Mouse (Mus musculus) CH12.LX (cell line): ENCODE measurements around the gene Cald1. TPM values are rescaled to one million over a fixed set of nuclear protein-coding genes. Genes with fewer than 3 reads are reported as not detected.

Experiments
- DNase-seq: peaks from one replicate; pipeline ENCODE4 v3.0.0-alpha.2; 2013; ENCODE audit errors: extremely low read depth
- H3K27ac ChIP-seq: 2 replicates; pipeline ENCODE4 v1.5.1; 2012; ENCODE audit warnings: low read depth, mild to moderate bottlenecking, control low read depth, moderate library complexity; ENCODE audit not compliant: insufficient read depth
- H3K27me3 ChIP-seq: replicated peaks from 2 replicates; pipeline ENCODE3; 2012; ENCODE audit warnings: inconsistent platforms
- H3K36me3 ChIP-seq, 2 experiments: replicated peaks in 1 of 2; 2 replicates each; pipeline versions ENCODE3 to v1.6.1; 2012; ENCODE audit warnings: inconsistent platforms in 1 of 2, low read length in 1 of 2, mild to moderate bottlenecking in 1 of 2, mixed read lengths in 1 of 2, moderate library complexity in 1 of 2; ENCODE audit not compliant: control insufficient read depth in 1 of 2, insufficient read depth in 1 of 2
- H3K4me1 ChIP-seq, 2 experiments: 2 replicates each; pipeline ENCODE4 v1.6.1; 2012; ENCODE audit warnings: inconsistent platforms in 1 of 2, moderate library complexity in 1 of 2; ENCODE audit not compliant: insufficient read depth in 2 of 2, control insufficient read depth in 1 of 2
- H3K4me2 ChIP-seq: 2 replicates; pipeline ENCODE4 v1.6.1; 2012; ENCODE audit warnings: low read depth, mild to moderate bottlenecking, control low read depth; ENCODE audit not compliant: poor library complexity, insufficient read depth, severe bottlenecking
- H3K4me3 ChIP-seq, 3 experiments: fragments of 150-350 bp in 1 of 3; sonication (generic) in 1 of 3; replicated peaks in 1 of 3; 2 replicates each; pipeline versions ENCODE3 to v1.5.1; 2011 to 2012; ENCODE audit warnings: low read depth in 2 of 3, low read length in 2 of 3, mild to moderate bottlenecking in 2 of 3, moderate library complexity in 2 of 3, control low read depth in 1 of 3, improper control_type of control experiment in 1 of 3, inconsistent platforms in 1 of 3, mixed read lengths in 1 of 3; ENCODE audit not compliant: poor library complexity in 1 of 3
- H3K79me2 ChIP-seq: replicated peaks from 2 replicates; pipeline ENCODE4 v1.6.1; 2012; ENCODE audit warnings: mild to moderate bottlenecking, moderate library complexity; ENCODE audit not compliant: control insufficient read depth, poor library complexity, insufficient read depth, severe bottlenecking; ENCODE audit errors: extremely low read depth
- H3K9ac ChIP-seq: 2 replicates; pipeline ENCODE4 v1.6.1; 2012; ENCODE audit warnings: low read depth, mild to moderate bottlenecking, control low read depth, moderate library complexity; ENCODE audit not compliant: insufficient read depth
- H3K9me3 ChIP-seq: replicated peaks from 2 replicates; pipeline ENCODE3; 2012; ENCODE audit warnings: low read length, inconsistent platforms, mixed read lengths
- BHLHE40 ChIP-seq: IDR thresholded peaks from 2 replicates; pipeline ENCODE4 v1.6.1; 2011; ENCODE audit warnings: mild to moderate bottlenecking, low read depth, low read length, improper control_type of control experiment
- CHD2 ChIP-seq: IDR thresholded peaks from 2 replicates; pipeline ENCODE4 v1.6.1; 2011; ENCODE audit warnings: low read length, improper control_type of control experiment
- CTCF ChIP-seq, 2 experiments: IDR thresholded peaks in 1 of 2; conservative IDR thresholded peaks in 1 of 2; 2 replicates each; pipeline ENCODE4 v1.5.1; 2011 to 2012; ENCODE audit warnings: low read depth in 2 of 2, low read length in 2 of 2, improper control_type of control experiment in 1 of 2, inconsistent platforms in 1 of 2, mild to moderate bottlenecking in 1 of 2, moderate library complexity in 1 of 2
- E2F4 ChIP-seq: IDR thresholded peaks from 2 replicates; pipeline ENCODE4 v1.6.1; 2011; ENCODE audit warnings: low read depth, low read length, improper control_type of control experiment; ENCODE audit not compliant: insufficient replicate concordance
- ELF1 ChIP-seq: IDR thresholded peaks from 2 replicates; pipeline ENCODE4 v1.6.1; 2014; ENCODE audit warnings: low read depth, mild to moderate bottlenecking, inconsistent platforms, low read length, improper control_type of control experiment
- EP300 ChIP-seq: IDR thresholded peaks from 2 replicates; pipeline ENCODE4 v1.6.1; 2011; ENCODE audit warnings: low read length, improper control_type of control experiment
- HCFC1 ChIP-seq: IDR thresholded peaks from 2 replicates; pipeline ENCODE4 v1.6.1; 2012; ENCODE audit warnings: low read depth, mild to moderate bottlenecking, inconsistent platforms, low read length, improper control_type of control experiment
- IRF4 ChIP-seq: IDR thresholded peaks from 2 replicates; pipeline ENCODE4 v1.6.1; 2014; ENCODE audit warnings: low read depth, mild to moderate bottlenecking, inconsistent platforms, low read length, improper control_type of control experiment
- JUND ChIP-seq: conservative IDR thresholded peaks from 2 replicates; pipeline ENCODE4 v1.6.1; 2011; ENCODE audit warnings: low read depth, low read length, improper control_type of control experiment
- MAFK ChIP-seq: IDR thresholded peaks from 2 replicates; pipeline ENCODE4 v1.6.1; 2011; ENCODE audit warnings: low read length, improper control_type of control experiment; ENCODE audit not compliant: insufficient replicate concordance
- NELFE ChIP-seq: IDR thresholded peaks from 2 replicates; pipeline ENCODE4 v1.6.1; 2011; ENCODE audit warnings: low read depth, low read length, improper control_type of control experiment
- NRF1 ChIP-seq: IDR thresholded peaks from 2 replicates; pipeline ENCODE4 v1.6.1; 2014; ENCODE audit warnings: low read depth, mild to moderate bottlenecking, inconsistent platforms, low read length, improper control_type of control experiment, moderate library complexity
- POLR2A ChIP-seq: IDR thresholded peaks from 2 replicates; pipeline ENCODE4 v1.6.1; 2011; ENCODE audit warnings: low read depth, mild to moderate bottlenecking, improper control_type of control experiment, low read length
- RAD21 ChIP-seq: IDR thresholded peaks from 2 replicates; pipeline ENCODE4 v1.6.1; 2011; ENCODE audit warnings: low read depth, mild to moderate bottlenecking, low read length, improper control_type of control experiment, moderate library complexity
- RCOR1 ChIP-seq: conservative IDR thresholded peaks from 2 replicates; pipeline ENCODE4 v1.6.1; 2012; ENCODE audit warnings: low read depth, mild to moderate bottlenecking, inconsistent platforms, low read length, improper control_type of control experiment
- SMC3 ChIP-seq: IDR thresholded peaks from 2 replicates; pipeline ENCODE4 v1.6.1; 2011; ENCODE audit warnings: low read depth, low read length, improper control_type of control experiment
- TBP ChIP-seq: conservative IDR thresholded peaks from 2 replicates; pipeline ENCODE4 v1.6.1; 2011; ENCODE audit warnings: low read depth, low read length, improper control_type of control experiment
- TCF12 ChIP-seq: IDR thresholded peaks from 2 replicates; pipeline ENCODE4 v1.6.1; 2014; ENCODE audit warnings: low read depth, mild to moderate bottlenecking, inconsistent platforms, low read length, improper control_type of control experiment
- UBTF ChIP-seq: IDR thresholded peaks from 2 replicates; pipeline ENCODE4 v1.6.1; 2012; ENCODE audit warnings: low read depth, mild to moderate bottlenecking, inconsistent platforms, low read length, improper control_type of control experiment, moderate library complexity
- ZKSCAN1 ChIP-seq: IDR thresholded peaks from 2 replicates; pipeline ENCODE4 v1.6.1; 2012; ENCODE audit warnings: low read depth, inconsistent platforms, low read length, improper control_type of control experiment, borderline replicate concordance
- ZNF384 ChIP-seq: IDR thresholded peaks from 2 replicates; pipeline ENCODE4 v1.6.1; 2012; ENCODE audit warnings: low read depth, low read length, improper control_type of control experiment, inconsistent platforms
- dilution Hi-C: fragments of 300-500 bp; cut with MboI; formaldehyde crosslinking; loops from 2 replicates; pipeline ENCODE4 v1.14.3; 2020; ENCODE audit warnings: low sequenced_read_pairs; ENCODE audit not compliant: extremely low pct_unique_long_range_greater_than_20kb, extremely low pct_ligation_motif_present
- in situ Hi-C: fragments of 300-500 bp; cut with MboI; formaldehyde crosslinking; loops from 3 replicates; pipeline ENCODE4 v1.14.3; 2019; ENCODE audit warnings: low sequenced_read_pairs, low pct_ligation_motif_present, low pct_unique_long_range_greater_than_20kb, mixed read lengths
- polyA plus RNA-seq: library from polyadenylated mRNA; unstranded; fragments of >175 nt; gene quantifications from 2 replicates; pipeline ENCODE4 v1.2.1, GENCODE M21; 2012; ENCODE audit warnings: low read depth; ENCODE audit not compliant: insufficient read length
- total RNA-seq, 2 experiments: library from RNA; depleted of rRNA; stranded (reverse); fragments of 300-350 nt in 1 of 2; fragments of >200 nt in 1 of 2; gene quantifications; 2 replicates each; pipeline ENCODE4 v1.2.3; 2012 to 2014

Cald1 gene
- total and polyA plus RNA-seq, 3 experiments, result 0.55 to 4.0 (median 1.1) TPM

- Histone ChIP-seq H3K9me3 (no peaks in the 10 kb centered on the region), H3K27me3 (no peaks in the 10 kb centered on the region), H3K36me3 (no peaks in the 10 kb centered on the region), H3K27ac (no peak overlapping the region), H3K4me3 (no peak overlapping the region), H3K4me2 (no peak overlapping the region), H3K9ac (no peak overlapping the region), H3K79me2 (no peaks in the 10 kb centered on the region), H3K4me1 (no peaks in the 10 kb centered on the region)
- in situ Hi-C loops, result no loop called here
- no peak for DNase-seq
- dilution Hi-C loops, result no loop called here
- no peak for TF ChIP-seq ZNF384
- TF ChIP-seq BHLHE40, result peak; percentile 24; the same call in 1 of the 2 replicates
Observed at GRCm38 (mm10) chr6:34648017-34648787, 49.9 kb downstream of the Cald1 start.

DNA sequence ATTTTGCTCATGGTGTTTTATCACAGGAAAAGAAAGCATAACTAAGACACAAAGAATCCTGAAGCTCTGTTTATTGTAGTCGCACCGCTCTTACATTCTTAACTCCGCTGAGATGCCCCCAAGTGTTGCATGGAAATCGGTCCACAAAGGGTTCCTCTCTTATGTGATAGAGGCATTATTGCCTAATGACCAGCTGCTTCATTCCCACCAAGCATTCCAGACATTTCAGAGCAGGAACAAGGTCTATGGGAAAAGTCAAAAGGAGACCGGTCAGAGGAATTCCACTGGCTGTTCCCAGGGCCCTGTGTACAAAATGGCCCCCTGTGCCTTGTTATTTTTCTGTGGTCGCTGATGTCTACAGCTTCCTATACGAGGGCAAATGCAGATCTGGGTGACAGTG lies 53.0 kb downstream of the Cald1 start:
- dilution Hi-C loops (no loop called here), in situ Hi-C loops (no loop called here)
- H3K4me3 ChIP-seq, result no peak overlapping the region

DNA sequence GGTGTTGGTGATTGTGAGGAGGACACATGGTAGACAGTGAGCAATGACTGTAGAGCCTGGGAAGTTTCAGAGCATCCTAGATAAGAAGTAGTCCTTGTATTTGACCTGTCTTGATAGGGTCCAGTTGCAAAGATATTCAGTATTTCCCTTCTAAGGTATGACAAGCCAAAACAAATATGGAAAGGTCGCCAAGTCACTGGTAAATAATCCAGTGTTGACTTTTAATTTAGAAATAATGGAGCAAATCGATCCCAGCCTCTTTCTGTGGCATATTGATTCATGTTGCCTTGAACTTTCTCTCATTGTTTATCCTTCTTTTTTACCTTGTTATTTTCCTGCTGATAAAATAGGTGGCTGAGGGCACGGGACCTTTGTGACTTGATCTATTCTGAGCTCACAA lies 57.4 kb downstream of the Cald1 start:
- Histone ChIP-seq H3K9me3 (no peaks in the 10 kb centered on the region), H3K36me3 (no peaks in the 10 kb centered on the region), H3K9ac (no peak overlapping the region), H3K27me3 (no peaks in the 10 kb centered on the region), H3K4me3 (no peak overlapping the region), H3K4me2 (no peak overlapping the region), H3K4me1 (no peaks in the 10 kb centered on the region)
- no peak for DNase-seq
- in situ Hi-C loops, result no loop called here
- dilution Hi-C loops, result no loop called here
- TF ChIP-seq IRF4 (no peak), RAD21 (no peak), ELF1 (no peak), ZKSCAN1 (no peak), HCFC1 (no peak), TCF12 (no peak), JUND (no peak), EP300 (no peak), SMC3 (no peak), CTCF (conservative IDR thresholded peaks at IDR 0.05 in 1 of 2, IDR thresholded peaks at IDR 0.05 in 1 of 2; ENCODE audit: low read depth in 2 of 2, low read length in 2 of 2) (no peak), E2F4 (no peak), NELFE (no peak), TBP (no peak), UBTF (no peak), NRF1 (no peak), MAFK (no peak)
- TF ChIP-seq, all 38 proteins: peak for 0
- Histone ChIP-seq H3K27ac (no peak overlapping the region), H3K79me2 (no peaks in the 10 kb centered on the region)

More for the DNA sequence above, 53.0 kb downstream of the Cald1 start:
- TF ChIP-seq NELFE (no peak), TBP (no peak), CHD2 (no peak), RCOR1 (no peak), CTCF (conservative IDR thresholded peaks at IDR 0.05 in 1 of 2, IDR thresholded peaks at IDR 0.05 in 1 of 2; ENCODE audit: low read depth in 2 of 2, low read length in 2 of 2) (no peak), POLR2A (no peak), MAFK (no peak)
- TF ChIP-seq, all 38 proteins: peak for 0
- H3K4me2 ChIP-seq, result no peak overlapping the region
- no peaks in the 10 kb centered on the region for H3K9me3 ChIP-seq
- no peaks in the 10 kb centered on the region for H3K36me3 ChIP-seq
- H3K79me2 ChIP-seq, result no peaks in the 10 kb centered on the region
- H3K27me3 ChIP-seq, result no peaks in the 10 kb centered on the region
- no peaks in the 10 kb centered on the region for H3K4me1 ChIP-seq
- DNase-seq, result no peak
- H3K27ac ChIP-seq, result no peak overlapping the region
- no peak overlapping the region for H3K9ac ChIP-seq
